Mouse (Mus musculus) cortical plate, adult 2 months (tissue): ENCODE measurements around the gene Tbc1d8.

ENCODE experiments used
- CTCF ChIP-seq: fragments of 200-500 bp; IDR thresholded peaks from 2 replicates; pipeline ENCODE4 v1.5.1; 2011; ENCODE audit warnings: mild to moderate bottlenecking, control low read depth, low read length; ENCODE audit not compliant: insufficient read depth; ENCODE audit errors: extremely low read depth
- POLR2A ChIP-seq: fragments of 200-500 bp; IDR thresholded peaks from 2 replicates; pipeline ENCODE4 v1.6.1; 2011; ENCODE audit warnings: mild to moderate bottlenecking, low read length, control low read depth; ENCODE audit not compliant: insufficient read depth; ENCODE audit errors: extremely low read depth

DNA sequence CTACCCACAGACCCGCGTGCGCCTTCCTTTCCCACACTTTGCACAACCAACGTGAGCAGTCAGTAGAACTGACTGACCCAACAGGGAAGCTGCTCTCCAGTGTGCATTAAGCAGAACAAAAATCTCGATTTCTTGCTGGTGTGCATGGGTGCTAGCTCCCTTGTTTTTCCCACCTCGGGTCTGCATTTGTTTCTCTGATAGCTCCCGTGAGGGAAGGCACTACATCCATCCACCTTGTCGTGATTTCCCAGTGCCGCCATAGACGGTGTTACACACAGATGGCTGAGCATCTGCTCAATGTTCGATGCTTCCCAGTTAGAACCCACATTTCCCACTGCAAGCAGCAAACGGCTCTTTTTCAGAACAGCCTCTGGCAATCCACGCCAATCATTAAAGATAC, 16.5 kb downstream of the Tbc1d8 start:
- TF ChIP-seq POLR2A (no peak), CTCF (no peak)
